Mouse (Mus musculus) gastrocnemius, postnatal 36 days (tissue): ENCODE results near the gene Gm20716. TPM values are rescaled to one million over a fixed set of nuclear protein-coding genes. Genes with fewer than 3 reads are reported as not detected.
"Not testable (repeated sequence)": the region's sequence is repeated elsewhere in the genome, so short reads cannot be mapped to it uniquely, and the experiment has no call there.

Source experiments
- DNase-seq, 2 experiments: peaks; one replicate each; pipeline ENCODE4 v3.0.0; 2022
- intact Hi-C: fragments of 180-260 bp; cut with DNase I; formaldehyde crosslinking; loops from one replicate; pipeline ENCODE4 v1.15.1; 2025
- total RNA-seq, 2 experiments: library from RNA; stranded (reverse); gene quantifications; 2 replicates each; pipeline ENCODE4 v1.2.3; 2021

Gene Gm20716
- total RNA-seq, 2 experiments from 2014 or later = 8.2 to 10.9 TPM

- intact Hi-C loops = no loop called here
- no peak for DNase-seq
These were observed 61.0 kb downstream of the Gm20716 start for GRCm38 (mm10) chr2:168168892-168169799.

DNA sequence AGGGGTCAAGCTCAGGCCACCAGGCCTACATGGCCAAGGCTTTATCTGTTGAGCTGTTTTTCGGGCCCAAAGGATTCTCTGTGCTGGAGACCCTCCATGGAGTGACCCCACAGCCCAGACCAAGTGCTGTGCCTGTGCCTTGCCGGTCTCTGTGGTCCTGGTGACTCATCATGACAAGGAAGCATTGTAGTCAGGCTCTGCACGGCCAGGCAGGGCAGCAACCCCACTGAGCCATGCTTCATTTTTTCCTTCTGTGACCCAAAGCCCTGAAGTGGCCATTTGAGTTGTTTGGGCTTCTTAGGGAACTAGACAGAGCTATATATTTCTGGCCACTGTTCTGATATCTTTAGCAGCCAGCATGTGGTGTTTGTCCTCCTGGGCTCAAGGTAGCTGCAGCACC, 62.4 kb downstream of the Gm20716 start:
- DNase-seq = no peak

DNA sequence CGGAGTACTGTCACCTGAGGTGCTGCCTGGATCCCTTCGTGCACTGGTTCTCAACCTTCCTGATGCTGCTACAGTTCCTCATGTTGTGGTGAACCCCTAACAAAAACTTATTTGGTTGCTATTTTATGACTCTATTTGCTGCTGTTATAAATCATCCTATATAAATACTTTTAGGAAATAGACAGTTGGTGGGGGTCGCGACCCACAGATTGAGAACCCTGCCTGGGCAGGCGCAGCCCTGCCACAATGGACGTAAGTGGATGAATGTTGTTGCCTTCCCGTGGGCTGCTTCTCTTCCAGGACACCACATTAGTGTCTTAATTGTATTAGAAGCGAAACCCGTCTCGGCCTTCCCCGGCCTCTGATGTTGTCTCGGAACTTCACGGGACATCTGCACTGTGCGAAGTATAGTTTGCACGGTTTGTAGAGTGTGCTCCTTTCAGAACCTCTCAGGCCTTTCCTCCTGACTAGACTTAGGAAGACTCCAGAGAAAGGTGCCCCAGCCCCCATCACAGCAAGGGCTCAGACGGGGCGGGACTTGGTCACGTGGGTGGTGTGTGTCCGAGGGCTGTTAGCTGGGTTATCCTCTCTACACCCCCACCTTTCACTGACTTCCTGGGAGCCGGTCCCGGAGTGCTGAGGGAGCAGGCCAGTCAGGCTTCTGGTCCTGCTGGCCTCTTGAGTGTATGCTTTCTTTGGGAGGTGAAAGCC, 63.3 kb downstream of the Gm20716 start:
- intact Hi-C loops = no loop called here
- DNase-seq = no peak

More for the DNA sequence above, 62.4 kb downstream of the Gm20716 start:
- intact Hi-C loops = no loop called here

- intact Hi-C loops = no loop called here
- DNase-seq = no peak
These were observed 68.2 kb downstream of the Gm20716 start for GRCm38 (mm10) chr2:168161978-168162377.

DNA sequence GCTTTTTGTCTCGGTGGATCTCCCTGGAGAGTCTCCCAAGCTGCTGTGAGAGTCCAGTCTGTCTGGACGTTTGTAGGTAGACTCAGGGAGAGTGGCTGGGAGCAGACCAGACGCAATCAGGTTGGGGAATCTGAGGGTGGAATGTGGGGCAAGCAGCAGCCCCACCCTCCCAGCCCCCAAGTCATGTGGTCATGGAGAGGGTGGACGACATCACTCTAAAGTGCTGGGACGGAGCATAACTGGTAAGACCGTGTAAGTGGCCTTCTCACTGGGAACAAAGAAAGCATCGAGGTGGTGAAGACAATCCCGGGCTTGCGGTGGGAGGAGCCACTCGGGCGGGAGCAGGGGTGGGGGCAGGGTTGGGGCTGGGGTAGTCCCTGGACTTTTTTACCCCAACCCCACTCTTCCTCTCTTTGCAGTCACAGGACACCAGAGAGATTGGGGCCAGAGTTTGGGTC, 68.6 kb downstream of the Gm20716 start:
- DNase-seq = no peak

GRCm38 (mm10) chr2:168160370-168160930, 69.7 kb downstream of the Gm20716 start:
- intact Hi-C loops = no loop called here
- DNase-seq = no peak

More for the DNA sequence above, 68.6 kb downstream of the Gm20716 start:
- intact Hi-C loops = no loop called here

DNA sequence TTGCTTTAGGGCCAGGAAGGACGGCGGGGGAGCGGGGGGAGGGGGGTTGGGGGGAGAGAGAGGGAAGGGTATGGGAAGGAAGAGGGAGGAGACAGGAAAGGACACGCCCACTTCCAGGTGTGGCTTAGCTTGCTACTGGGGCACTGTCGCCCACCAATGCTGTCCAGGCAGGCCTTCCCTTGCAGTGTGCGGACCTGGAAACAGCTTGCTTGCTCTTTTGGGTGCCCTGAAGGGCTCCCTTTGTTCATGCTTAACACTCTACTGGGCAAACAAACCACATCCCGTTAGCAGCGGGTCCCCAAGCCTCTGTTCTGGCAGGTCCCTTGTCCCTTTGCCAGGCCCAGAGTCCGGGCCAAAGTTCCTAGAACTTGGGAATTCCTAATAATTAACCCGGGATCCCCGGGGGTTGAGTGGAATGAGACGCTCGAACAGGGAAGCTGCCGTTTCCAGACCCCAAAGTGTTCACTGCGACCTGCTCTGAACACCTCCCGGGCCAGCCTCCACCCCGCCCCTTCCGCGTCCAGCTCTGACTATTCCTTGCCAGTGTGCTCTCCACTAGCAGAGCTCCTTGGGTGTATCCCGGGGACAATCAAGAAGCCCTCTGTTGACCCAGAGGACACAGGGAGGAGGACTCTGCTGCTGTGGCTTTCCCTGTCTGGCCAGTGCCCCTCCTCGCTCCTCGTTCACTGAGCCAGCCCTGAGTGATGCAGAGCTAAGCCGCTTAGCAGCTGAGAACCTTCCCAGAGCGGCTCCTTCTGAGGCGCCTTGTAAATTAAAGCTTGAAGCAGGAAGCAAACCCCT, 71.1 kb downstream of the Gm20716 start:
- DNase-seq = no peak

GRCm38 (mm10) chr2:168157974-168158373, 72.2 kb downstream of the Gm20716 start:
- not testable (repeated sequence) for DNase-seq
- intact Hi-C loops = loop anchor here (10.0 kb wide), 1 partner anchor 1573 kb away; no protein-coding TSS in a partner anchor

More for the DNA sequence above, 71.1 kb downstream of the Gm20716 start:
- intact Hi-C loops = loop anchor here (10.0 kb wide), 1 partner anchor 1574 kb away; no protein-coding TSS in a partner anchor

DNA sequence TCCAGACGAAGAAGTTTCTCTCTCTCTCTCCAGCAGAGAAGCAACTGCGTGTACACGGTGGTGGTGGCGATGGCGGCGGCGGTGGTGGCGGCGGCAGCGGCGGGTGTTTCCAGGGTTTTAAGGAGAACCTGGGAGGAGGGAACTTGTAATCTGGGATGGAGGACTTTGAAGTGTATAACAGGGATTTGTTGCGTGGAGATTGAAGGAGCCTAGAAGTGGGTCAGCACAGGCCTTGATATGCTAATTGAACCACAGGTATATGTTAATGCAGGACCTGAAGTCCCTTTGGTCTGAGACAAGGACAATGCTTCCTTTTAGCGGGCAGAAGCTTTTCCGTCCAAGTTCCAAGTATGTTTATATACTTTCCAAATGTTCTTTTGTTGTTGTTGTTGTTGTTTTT, 73.8 kb downstream of the Gm20716 start:
- intact Hi-C loops = loop anchor here (10.0 kb wide), 1 partner anchor 1572 kb away; no protein-coding TSS in a partner anchor
- no peak for DNase-seq

GRCm38 (mm10) chr2:168155666-168156065, 74.5 kb downstream of the Gm20716 start:
- no peak for DNase-seq
- intact Hi-C loops = loop anchor here (10.0 kb wide), 1 partner anchor 1571 kb away; no protein-coding TSS in a partner anchor

DNA sequence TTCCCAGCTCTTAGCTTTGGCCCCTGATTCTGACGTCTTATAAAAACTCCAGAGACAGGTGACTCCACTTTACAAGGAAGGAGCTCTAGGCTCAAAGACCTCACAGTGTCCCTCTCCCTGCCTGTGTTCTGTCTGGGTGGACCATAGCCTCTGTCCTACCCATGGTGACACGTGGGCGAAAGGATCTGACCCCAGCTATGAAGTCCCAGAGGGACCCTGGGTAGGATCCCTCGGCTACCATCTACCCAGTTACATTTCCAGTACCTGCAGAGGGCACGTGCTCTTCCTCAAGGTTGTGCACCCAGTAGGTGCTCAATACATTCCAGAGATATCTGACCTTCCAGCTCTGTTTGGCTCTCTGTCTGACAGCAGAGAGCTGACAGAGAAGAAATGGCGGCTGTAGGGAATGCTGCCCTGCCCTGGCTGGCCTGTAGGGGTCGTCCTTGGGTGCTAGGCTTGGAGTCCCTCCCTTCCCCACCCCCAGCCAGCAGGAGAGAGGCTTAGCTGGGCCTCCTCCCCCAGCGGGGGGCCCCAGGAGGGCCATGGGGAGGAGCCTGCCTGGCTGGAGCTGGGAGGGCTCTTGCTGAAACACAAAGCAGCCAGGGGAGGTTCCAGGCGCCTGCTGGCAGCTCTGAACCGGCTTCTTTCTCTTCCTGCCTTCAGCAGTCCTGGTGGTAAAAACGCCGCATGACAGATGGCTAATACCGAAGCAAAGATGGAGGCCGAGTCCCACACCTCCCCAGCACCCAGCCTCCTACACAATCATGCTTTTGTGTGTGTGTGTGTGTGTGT, 75.9 kb downstream of the Gm20716 start:
- DNase-seq = peak; percentile 56 to 66
- intact Hi-C loops = loop anchor here (10.0 kb wide), 1 partner anchor 1569 kb away; no protein-coding TSS in a partner anchor

DNA sequence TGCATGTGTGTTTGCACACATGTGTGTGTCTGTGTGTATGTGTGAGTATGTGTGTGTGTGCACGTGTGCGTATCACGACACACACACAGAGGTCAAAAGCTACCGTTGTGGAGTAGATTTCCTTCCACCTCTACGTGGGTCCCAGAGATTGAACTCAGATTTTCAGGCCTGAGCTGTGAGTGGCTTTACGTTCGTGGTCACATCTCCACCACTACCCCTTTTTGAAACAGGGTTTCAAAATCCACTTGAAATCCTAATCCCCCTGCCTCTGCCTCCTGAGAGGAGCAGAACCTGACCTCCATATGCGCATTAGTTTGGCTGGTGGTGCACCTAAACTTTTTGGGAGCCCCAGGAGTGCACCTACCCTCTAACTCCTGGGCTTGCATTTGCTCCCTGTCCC, 80.9 kb downstream of the Gm20716 start:
- no peak for DNase-seq
- intact Hi-C loops = no loop called here

GRCm38 (mm10) chr2:168147722-168148432, 82.3 kb downstream of the Gm20716 start:
- intact Hi-C loops = no loop called here
- no peak for DNase-seq

DNA sequence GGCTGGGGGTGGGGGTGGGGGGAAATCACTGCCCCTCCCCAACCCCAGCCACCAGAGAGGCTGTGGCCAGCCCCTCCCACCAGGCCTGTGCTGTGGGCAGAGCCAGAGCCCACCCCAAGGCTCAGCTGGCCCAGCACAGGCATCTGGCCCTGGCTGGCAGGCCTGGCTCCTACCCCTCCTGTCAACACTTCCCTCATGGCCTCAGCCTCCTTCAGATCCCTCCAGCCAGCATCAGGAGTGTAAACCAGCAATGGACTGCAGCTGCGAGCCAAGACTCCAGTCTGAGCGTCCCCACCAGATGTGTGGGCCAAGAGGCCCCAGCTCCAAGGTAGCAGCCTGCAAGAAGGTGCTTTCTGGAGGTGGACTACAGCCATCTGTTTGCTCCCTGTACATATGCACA, 84.7 kb downstream of the Gm20716 start:
- DNase-seq = no peak
- intact Hi-C loops = no loop called here

DNA sequence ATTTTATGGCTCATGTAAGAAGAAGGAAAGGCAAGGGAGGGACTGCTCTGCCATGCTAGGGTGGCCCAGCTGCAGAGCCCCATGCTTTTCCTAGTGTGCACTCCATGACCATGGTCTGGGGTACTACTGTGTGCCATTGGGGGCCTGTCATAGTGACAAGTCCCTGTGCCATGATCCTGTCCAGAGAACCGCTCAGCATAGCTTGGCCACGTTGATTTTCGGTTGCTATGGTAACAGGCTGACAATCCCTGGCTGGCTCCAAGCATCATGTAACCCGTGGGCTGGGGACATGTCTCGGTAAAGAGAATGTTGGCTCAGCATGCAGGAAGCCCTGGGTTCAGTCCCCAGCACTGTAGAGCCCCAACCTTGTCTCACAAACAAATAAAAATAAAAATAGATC, 86.4 kb downstream of the Gm20716 start:
- intact Hi-C loops = no loop called here
- DNase-seq = no peak

DNA sequence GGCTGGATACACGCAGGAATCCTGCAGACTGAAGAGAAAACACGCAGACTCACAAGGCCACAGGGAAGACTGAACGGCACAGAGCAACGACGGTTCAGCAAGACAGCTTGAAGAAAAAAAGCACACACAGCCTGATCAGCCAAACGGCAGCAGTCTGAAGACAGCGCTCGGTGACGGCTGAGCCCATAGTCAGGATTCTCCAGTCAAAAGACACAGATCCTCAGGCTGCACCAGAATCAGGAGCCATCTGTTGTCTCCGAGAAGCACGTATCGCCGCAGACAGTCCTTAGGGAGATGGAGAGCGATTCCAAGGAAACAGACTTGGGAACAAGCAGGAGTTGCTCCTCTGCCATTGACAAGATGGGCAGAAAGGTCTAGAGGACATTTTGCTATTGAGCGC, 93.0 kb downstream of the Gm20716 start:
- no peak for DNase-seq
- intact Hi-C loops = no loop called here
